Mouse (Mus musculus) cortical plate, adult 2 months (tissue): ENCODE measurements around the gene Nckap1l.

ENCODE experiments used
- CTCF ChIP-seq: fragments of 200-500 bp; IDR thresholded peaks from 2 replicates; pipeline ENCODE4 v1.5.1; 2011; ENCODE audit warnings: mild to moderate bottlenecking, control low read depth, low read length; ENCODE audit not compliant: insufficient read depth; ENCODE audit errors: extremely low read depth
- POLR2A ChIP-seq: fragments of 200-500 bp; IDR thresholded peaks from 2 replicates; pipeline ENCODE4 v1.6.1; 2011; ENCODE audit warnings: mild to moderate bottlenecking, low read length, control low read depth; ENCODE audit not compliant: insufficient read depth; ENCODE audit errors: extremely low read depth

DNA sequence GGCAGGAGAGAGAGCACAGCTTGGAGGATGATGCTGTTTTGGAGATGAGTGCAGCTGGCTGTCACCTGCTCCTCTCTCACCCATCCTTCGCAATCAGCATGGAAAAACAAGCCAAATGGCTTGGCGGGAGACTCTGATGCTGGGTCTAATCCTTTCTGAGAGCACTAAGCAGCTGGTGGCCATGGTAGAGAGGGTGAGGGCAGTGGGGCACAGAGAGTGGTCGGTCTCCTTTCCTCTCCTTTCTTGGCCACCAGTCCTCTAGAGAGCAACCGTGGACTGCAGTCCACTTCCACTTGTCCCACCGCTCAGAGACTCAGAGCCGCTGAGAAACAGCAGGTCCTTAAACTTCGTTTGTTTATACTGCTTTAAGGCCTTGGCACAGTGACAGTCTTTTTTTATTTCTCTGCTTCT lies 60.0 kb downstream of the Nckap1l start:
- TF ChIP-seq CTCF: no peak
- no peak for TF ChIP-seq POLR2A
